Mouse (Mus musculus): ENCODE results near the gene Med27.

Gene Med27

DNA sequence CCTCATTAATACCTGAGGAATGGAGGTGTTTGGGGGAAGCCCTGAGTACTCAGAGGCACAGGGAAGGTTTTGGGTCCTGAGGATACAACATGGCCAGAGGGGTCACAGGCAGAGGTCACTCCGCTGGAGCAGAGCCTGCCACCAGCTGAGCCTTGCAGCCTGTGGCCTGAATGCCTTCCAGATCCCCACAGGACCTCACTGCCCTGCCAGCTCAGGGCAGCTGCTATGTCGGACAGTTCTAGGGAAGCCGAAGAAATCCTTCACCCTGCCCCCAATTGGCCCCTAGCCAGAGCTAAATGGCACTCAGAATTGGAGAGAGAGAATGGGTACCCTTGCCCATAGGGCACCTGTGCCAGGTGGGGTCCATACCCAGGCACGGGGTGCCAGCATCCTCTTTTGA, 214.8 kb downstream of the Med27 start:
- DNase-seq (ENCODE audit: low read depth, low spot score): no peak

DNA sequence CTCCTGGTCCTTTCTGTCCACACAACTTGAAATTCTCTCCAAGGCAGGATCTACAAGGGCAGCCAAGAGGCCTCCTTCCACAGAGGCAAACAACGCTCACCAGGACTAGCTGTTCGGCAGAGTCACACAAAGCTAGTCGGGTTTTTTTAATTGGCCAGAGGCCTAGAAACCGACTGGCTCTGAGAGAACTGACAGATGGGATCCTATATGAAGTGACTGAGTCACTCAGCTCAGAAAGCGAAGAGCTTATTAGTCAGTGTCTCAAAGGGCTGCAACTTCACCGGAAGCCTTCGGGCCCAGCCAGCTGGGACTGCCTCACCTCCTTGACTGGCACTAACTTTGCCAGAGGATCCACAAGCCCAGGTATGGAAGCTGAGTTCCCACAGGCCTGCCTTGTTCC, 217.4 kb downstream of the Med27 start:
- DNase-seq (ENCODE audit: low read depth, low spot score): no peak

DNA sequence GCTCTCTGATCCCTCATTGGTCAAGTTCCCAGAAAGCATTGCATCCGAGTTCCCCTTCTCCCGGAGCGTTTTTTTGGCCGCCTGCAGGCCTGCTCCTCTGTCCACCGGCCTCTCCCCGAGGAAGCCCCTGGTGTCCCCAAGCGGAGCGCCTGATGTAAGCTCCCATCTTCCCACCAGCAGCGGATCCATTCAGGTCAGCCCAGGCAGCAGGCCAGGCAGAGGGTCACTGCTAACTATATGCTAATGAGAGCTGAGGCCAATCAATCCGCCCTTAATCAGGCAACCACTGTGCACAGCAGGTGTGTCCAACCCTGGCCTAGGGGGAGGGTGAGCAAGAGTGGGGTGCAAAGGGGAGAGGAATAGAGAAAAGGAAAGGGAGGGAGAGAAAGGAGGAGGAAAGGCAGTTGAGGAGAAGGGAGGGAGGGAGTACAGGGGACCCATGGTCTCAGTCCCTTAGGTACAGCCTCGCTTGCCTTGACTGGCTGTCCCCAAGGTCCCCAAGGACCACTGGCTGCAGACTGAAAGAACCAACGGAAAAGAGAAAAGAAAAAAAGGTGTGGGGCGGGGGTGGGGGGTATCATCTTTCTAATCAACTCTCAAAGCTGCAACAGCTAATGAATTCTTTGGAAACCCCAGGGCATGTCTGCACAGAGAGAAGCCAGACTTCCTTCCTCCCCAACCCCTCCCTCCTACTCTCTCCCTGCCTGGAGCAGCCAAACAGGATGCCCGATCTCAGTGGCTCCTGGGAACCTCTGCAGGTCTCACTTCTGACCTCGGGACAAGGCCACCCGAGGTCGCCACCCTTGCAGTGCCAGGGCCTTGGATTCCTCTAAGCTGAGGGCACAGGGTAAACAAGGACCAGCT, 219.2 kb downstream of the Med27 start:
- no peak for DNase-seq (ENCODE audit: low read depth, low spot score)

DNA sequence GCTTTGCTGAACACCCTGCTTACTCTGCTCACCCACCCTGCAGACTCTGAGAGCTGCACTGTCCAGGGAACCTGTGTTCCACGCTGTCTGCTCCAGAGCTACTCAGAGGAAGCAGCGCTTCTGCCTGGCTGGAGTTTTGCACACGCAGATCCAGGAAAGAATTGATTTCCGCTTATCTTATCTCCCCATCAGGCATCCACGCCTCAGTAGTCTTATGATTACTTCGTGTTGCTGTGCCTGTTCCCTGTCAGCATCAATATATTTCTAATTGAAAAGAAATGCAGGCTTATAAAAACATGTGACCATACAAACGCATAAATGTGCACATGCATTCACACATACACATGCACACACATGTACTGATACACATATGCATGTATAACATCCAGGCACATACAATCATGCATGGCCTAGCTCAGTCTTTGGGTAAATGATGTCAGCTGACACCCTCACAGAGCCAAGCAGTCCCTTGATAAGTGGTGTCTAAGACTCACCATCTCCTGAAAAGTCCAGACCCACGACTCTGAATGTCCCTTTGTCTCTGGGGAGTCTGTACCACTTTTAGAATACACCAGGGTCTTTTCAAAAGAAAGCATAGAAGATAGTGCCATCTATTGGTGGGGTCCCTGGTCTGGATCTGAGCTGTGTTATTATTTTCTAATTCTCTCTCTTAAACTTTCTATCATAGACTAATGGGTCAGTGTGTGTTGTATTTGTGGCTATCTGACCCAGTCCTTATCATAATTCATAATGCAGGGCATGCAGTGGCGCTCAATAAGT, 225.5 kb downstream of the Med27 start:
- no peak for DNase-seq (ENCODE audit: low read depth, low spot score)

DNA sequence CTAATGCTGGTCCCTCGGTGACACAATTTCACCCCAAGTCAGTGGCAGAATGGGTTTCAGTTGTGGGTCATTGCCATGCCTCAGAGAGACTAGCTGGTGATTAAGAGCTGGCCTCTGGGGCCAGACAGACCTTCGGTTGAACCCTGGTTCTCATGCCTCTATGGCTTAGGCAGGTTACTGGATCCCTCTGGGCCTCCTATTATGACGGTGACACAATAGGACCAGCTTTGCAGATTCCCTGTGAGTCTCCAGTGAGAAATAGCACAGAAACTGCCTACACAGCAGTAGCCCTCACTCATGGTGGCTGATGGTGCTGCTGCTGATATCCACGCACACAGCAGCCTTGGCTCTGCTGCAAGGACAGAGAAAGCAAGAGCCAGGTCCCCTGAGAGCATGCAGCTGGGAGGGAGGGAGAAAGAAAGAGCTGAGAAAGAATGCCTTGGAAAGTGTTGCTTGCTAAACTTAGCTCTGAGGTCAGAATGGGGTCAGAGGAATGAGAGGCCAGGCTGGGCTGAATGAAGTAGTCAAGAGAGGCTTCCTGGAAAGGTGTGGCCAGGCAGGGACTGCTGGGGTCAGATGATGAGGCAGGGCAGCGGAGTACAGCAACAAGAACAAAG, 226.3 kb downstream of the Med27 start:
- no peak for DNase-seq (ENCODE audit: low read depth, low spot score)

DNA sequence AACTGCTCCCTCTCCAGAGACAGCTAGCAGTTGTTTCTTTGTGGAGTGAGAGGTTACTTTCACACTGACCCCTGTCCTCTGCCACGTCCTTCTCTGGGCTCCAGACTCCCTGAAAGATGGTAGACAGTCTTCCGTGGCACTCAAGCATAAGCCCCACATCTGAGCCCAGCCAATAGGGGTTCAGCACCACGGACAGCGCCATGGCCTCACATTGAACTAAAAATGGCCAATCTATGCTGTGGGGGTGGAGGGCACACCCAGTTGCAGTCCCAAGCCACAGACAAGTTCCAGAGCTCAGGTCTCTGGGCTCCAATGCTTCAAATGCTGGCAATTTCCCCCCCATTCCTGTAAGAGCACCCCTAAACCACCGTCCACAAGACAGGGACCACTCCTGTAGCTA, 227.0 kb downstream of the Med27 start:
- DNase-seq (ENCODE audit: low read depth, low spot score): no peak

DNA sequence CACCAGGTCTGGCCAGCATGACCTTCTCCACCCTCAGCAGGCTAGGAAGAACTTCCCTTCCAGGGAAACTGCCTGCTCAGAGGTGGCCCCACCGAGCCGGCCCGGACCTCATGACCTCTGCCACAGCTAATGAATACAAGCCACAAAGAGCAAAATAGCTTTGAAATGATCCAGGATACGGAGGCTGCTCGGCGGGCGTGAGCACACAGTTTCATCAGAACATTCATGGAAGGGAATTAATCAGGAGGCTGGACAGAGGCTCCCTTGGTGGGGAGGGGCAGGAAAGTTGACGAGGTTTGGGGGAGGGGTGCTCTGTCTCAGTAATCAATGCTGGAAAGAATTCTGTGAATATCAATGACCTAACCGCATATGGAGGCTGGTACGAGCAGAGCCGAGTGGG, 227.6 kb downstream of the Med27 start:
- no peak for DNase-seq (ENCODE audit: low read depth, low spot score)

All from retina, postnatal 7 days (tissue).